Mouse (Mus musculus): ENCODE measurements around the gene Gm9125. TPM values are rescaled to one million over a fixed set of nuclear protein-coding genes. Genes with fewer than 3 reads are reported as not detected.

The Gm9125 gene
- total RNA-seq (2023): not detected

DNA sequence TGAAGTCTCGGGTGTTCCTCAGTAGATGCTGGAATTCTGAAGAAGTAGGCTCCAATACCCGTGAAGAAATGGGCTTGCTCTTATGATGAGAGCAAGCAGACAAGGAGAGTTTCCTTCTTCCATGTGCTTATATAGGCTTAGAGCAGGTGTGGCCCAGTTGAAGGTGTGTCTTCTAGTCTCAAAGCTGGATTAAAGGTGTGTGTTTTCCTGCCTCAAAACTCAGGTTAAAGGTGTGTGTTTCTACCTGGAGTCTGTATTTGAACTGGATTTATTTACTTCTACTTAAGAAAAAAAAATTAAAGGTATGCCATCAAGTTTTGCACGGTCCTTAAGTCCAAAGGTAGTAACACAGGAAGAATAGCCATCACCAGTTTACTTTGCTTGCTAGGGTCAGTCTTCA, at the start of gene Gm9125:
Gm9125 (minus strand) TSS at position 101 of the 400 bp plus-strand sequence.

DNA sequence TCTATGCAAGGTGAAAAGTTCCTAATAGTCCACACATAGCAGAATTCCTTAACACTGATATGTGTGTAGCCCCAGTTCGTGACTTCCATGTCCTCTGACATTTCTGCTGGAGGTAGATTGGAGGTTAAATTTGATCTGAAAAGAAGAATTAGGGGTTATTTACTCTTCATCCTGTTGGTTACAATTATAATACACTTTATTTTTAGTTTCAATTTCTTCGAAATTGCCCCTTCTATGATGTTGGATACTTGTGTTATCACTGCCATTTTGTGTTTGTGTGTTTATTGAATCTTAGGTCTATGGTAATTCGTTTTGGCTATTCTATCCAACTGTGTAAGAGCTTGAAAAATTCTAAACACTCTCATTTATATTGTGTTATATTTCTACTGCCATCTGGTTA, 17.9 kb upstream of the Gm9125 start, which contains the start of gene Gm10697:
Gm10697 (minus strand) TSS at position 101 of the 400 bp plus-strand sequence.

Other genes with a start within 250 kb of the Gm9125 start
- gene Tdpoz3, start 228.9 kb downstream of the Gm9125 start, total RNA-seq (2023): not detected
- gene Gm9117, start 111.3 kb downstream of the Gm9125 start, total RNA-seq (2023): not detected
- gene Tdpoz5, start 93.6 kb downstream of the Gm9125 start, total RNA-seq (2023): not detected
- not detected for gene Gm10697, start 17.8 kb upstream of the Gm9125 start, total RNA-seq (2023)
- not detected for gene Gm10696, start 123.3 kb upstream of the Gm9125 start, total RNA-seq (2023)
- gene Gm5286, start 141.8 kb upstream of the Gm9125 start, total RNA-seq (2023): not detected
- gene Gm4778, start 209.2 kb upstream of the Gm9125 start, total RNA-seq (2023): not detected